Mouse (Mus musculus) erythroblast, embryonic 14.5 days (primary cell): ENCODE measurements around the gene P2ry6.

Experiments
- GATA1 ChIP-seq: IDR thresholded peaks from 2 replicates; pipeline ENCODE4 v1.6.1; 2012; ENCODE audit warnings: low read length, inconsistent platforms, mixed read lengths
- TAL1 ChIP-seq: IDR thresholded peaks from 3 replicates; pipeline ENCODE4 v1.6.1; 2012; ENCODE audit warnings: low read length, inconsistent platforms, mixed read lengths

DNA sequence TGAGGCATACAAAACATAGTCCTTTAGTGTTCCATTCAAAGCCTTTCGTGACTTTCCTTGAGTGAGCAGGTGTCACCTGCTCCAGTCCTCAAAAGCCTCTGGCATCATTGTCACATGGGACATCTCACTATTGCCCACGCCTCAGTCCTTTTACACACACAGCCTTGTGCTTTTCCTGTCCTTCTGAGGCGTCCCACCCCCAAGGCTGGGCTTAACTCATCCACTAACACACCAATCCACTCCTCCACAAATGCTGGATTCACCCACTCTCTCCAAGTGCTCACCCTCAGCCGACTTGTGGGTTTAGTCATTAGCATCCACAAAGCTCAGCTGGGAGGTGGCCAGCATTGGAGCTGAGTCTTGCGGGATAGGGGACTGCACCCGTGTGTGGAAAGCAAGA is 43.0 kb upstream of the P2ry6 start:
- TF ChIP-seq GATA1 (no peak), TAL1 (no peak)
